Mouse (Mus musculus): ENCODE measurements around the gene Lif. TPM values are rescaled to one million over a fixed set of nuclear protein-coding genes. Genes with fewer than 3 reads are reported as not detected.

Lif gene
- polyA plus RNA-seq, 1 experiment from 2014 or later, result 0.32 TPM

- Histone ChIP-seq H3K4me1 (no peaks in the 10 kb centered on the region), H3K27ac (replicated peaks) (no peak overlapping the region), H3K9ac (no peak overlapping the region), H3K27me3 (no peaks in the 10 kb centered on the region), H3K9me3 (replicated peaks) (no peaks in the 10 kb centered on the region), H3K36me3 (no peaks in the 10 kb centered on the region), H3K4me2 (replicated peaks) (no peak overlapping the region), H3K4me3 (replicated peaks) (no peak overlapping the region)
- ATAC-seq (ENCODE audit: insufficient number of reproducible peaks, low FRiP score, low TSS enrichment, low read depth), result no peak
- WGBS, result 85% methylated on average over 6 of the region's 6 CpGs
Measured at GRCm38 (mm10) chr11:4235052-4235655, 22.2 kb upstream of the Lif start.

- 67% methylated on average over 16 of the region's 16 CpGs for WGBS
- ATAC-seq (ENCODE audit: insufficient number of reproducible peaks, low FRiP score, low TSS enrichment, low read depth), result no peak
Measured at GRCm38 (mm10) chr11:4235665-4236545, 21.5 kb upstream of the Lif start, which contains the start of gene Osm. Gene Osm (plus strand): TSS chr11:4236420.

GRCm38 (mm10) chr11:4236546-4237067, 20.8 kb upstream of the Lif start:
- Histone ChIP-seq H3K4me1 (no peaks in the 10 kb centered on the region), H3K4me2 (replicated peaks) (no peak overlapping the region), H3K27me3 (no peaks in the 10 kb centered on the region), H3K9me3 (replicated peaks) (no peaks in the 10 kb centered on the region), H3K36me3 (no peaks in the 10 kb centered on the region), H3K9ac (no peak overlapping the region), H3K27ac (replicated peaks) (no peak overlapping the region), H3K4me3 (replicated peaks) (no peak overlapping the region)
- 88% methylated on average over 19 of the region's 21 CpGs for WGBS
- ATAC-seq (ENCODE audit: insufficient number of reproducible peaks, low FRiP score, low TSS enrichment, low read depth), result no peak

More at GRCm38 (mm10) chr11:4235665-4236545, 21.5 kb upstream of the Lif start, which contains the start of gene Osm:
- Histone ChIP-seq H3K27ac (replicated peaks) (no peak within 1 kb of the TSS), H3K9me3 (replicated peaks) (no peaks in the 10 kb centered on the region), H3K4me3 (replicated peaks) (no peak within 1 kb of the TSS), H3K4me1 (no peaks in the 10 kb centered on the region), H3K9ac (no peak within 1 kb of the TSS), H3K4me2 (replicated peaks) (no peak within 1 kb of the TSS), H3K36me3 (no peaks in the 10 kb centered on the region), H3K27me3 (no peaks in the 10 kb centered on the region)

GRCm38 (mm10) chr11:4237389-4237912, 19.9 kb upstream of the Lif start:
- Histone ChIP-seq H3K27me3 (no peaks in the 10 kb centered on the region), H3K9ac (no peak overlapping the region), H3K27ac (replicated peaks) (no peak overlapping the region), H3K4me3 (replicated peaks) (no peak overlapping the region), H3K4me1 (no peaks in the 10 kb centered on the region), H3K9me3 (replicated peaks) (no peaks in the 10 kb centered on the region), H3K36me3 (no peaks in the 10 kb centered on the region), H3K4me2 (replicated peaks) (no peak overlapping the region)
- 74% methylated on average over 18 of the region's 18 CpGs for WGBS
- no peak for ATAC-seq (ENCODE audit: insufficient number of reproducible peaks, low FRiP score, low TSS enrichment, low read depth)

- Histone ChIP-seq H3K9ac (no peak overlapping the region), H3K4me2 (replicated peaks) (no peak overlapping the region), H3K4me3 (replicated peaks) (no peak overlapping the region), H3K4me1 (no peaks in the 10 kb centered on the region), H3K27me3 (no peaks in the 10 kb centered on the region), H3K36me3 (no peaks in the 10 kb centered on the region), H3K27ac (replicated peaks) (no peak overlapping the region), H3K9me3 (replicated peaks) (no peaks in the 10 kb centered on the region)
- WGBS, result 88% methylated on average over 6 of the region's 6 CpGs
- no peak for ATAC-seq (ENCODE audit: insufficient number of reproducible peaks, low FRiP score, low TSS enrichment, low read depth)
Measured at GRCm38 (mm10) chr11:4238167-4238566, 19.2 kb upstream of the Lif start.

GRCm38 (mm10) chr11:4239691-4240090, 17.7 kb upstream of the Lif start:
- Histone ChIP-seq H3K9me3 (replicated peaks) (no peaks in the 10 kb centered on the region), H3K36me3 (no peaks in the 10 kb centered on the region), H3K27me3 (no peaks in the 10 kb centered on the region), H3K4me3 (replicated peaks) (no peak overlapping the region), H3K4me1 (no peaks in the 10 kb centered on the region), H3K4me2 (replicated peaks) (no peak overlapping the region), H3K9ac (no peak overlapping the region), H3K27ac (replicated peaks) (no peak overlapping the region)
- ATAC-seq (ENCODE audit: insufficient number of reproducible peaks, low FRiP score, low TSS enrichment, low read depth), result no peak
- WGBS, result 85% methylated on average over 23 of the region's 23 CpGs

- H3K9me3 ChIP-seq (replicated peaks), result no peaks in the 10 kb centered on the region
- 63% methylated on average over 7 of the region's 7 CpGs for WGBS
- ATAC-seq (ENCODE audit: insufficient number of reproducible peaks, low FRiP score, low TSS enrichment, low read depth), result no peak
Measured at GRCm38 (mm10) chr11:4240151-4240550, 17.2 kb upstream of the Lif start.

GRCm38 (mm10) chr11:4241180-4241579, 16.2 kb upstream of the Lif start:
- Histone ChIP-seq H3K27me3 (no peaks in the 10 kb centered on the region), H3K9me3 (replicated peaks) (no peaks in the 10 kb centered on the region), H3K4me3 (replicated peaks) (no peak overlapping the region), H3K36me3 (no peaks in the 10 kb centered on the region), H3K4me1 (no peaks in the 10 kb centered on the region), H3K4me2 (replicated peaks) (no peak overlapping the region), H3K9ac (no peak overlapping the region), H3K27ac (replicated peaks) (no peak overlapping the region)
- ATAC-seq (ENCODE audit: insufficient number of reproducible peaks, low FRiP score, low TSS enrichment, low read depth), result no peak
- WGBS, result 76% methylated on average over 4 of the region's 4 CpGs

More at GRCm38 (mm10) chr11:4240151-4240550, 17.2 kb upstream of the Lif start:
- Histone ChIP-seq H3K36me3 (no peaks in the 10 kb centered on the region), H3K9ac (no peak overlapping the region), H3K4me2 (replicated peaks) (no peak overlapping the region), H3K4me3 (replicated peaks) (no peak overlapping the region), H3K27ac (replicated peaks) (no peak overlapping the region), H3K4me1 (no peaks in the 10 kb centered on the region), H3K27me3 (no peaks in the 10 kb centered on the region)

GRCm38 (mm10) chr11:4246126-4246525, 11.2 kb upstream of the Lif start:
- H3K4me3 ChIP-seq (replicated peaks), result no peak overlapping the region
- WGBS, result 50% methylated on average over 6 of the region's 6 CpGs
- H3K4me1 ChIP-seq, result no peaks in the 10 kb centered on the region
- no peaks in the 10 kb centered on the region for H3K36me3 ChIP-seq
- no peak overlapping the region for H3K27ac ChIP-seq (replicated peaks)
- ATAC-seq (ENCODE audit: insufficient number of reproducible peaks, low FRiP score, low TSS enrichment, low read depth), result no peak
- H3K9me3 ChIP-seq (replicated peaks), result no peaks in the 10 kb centered on the region
- no peak overlapping the region for H3K4me2 ChIP-seq (replicated peaks)
- H3K27me3 ChIP-seq, result no peaks in the 10 kb centered on the region
- H3K9ac ChIP-seq, result no peak overlapping the region

- H3K9ac ChIP-seq, result no peak overlapping the region
- no peaks in the 10 kb centered on the region for H3K36me3 ChIP-seq
- no peak overlapping the region for H3K4me3 ChIP-seq (replicated peaks)
- no peaks in the 10 kb centered on the region for H3K9me3 ChIP-seq (replicated peaks)
- no peaks in the 10 kb centered on the region for H3K4me1 ChIP-seq
- 48% methylated on average over 4 of the region's 4 CpGs for WGBS
- no peak overlapping the region for H3K4me2 ChIP-seq (replicated peaks)
- no peak for ATAC-seq (ENCODE audit: insufficient number of reproducible peaks, low FRiP score, low TSS enrichment, low read depth)
- H3K27me3 ChIP-seq, result no peaks in the 10 kb centered on the region
- H3K27ac ChIP-seq (replicated peaks), result no peak overlapping the region
Measured at GRCm38 (mm10) chr11:4246623-4247022, 10.7 kb upstream of the Lif start.

GRCm38 (mm10) chr11:4247201-4247959, 10.0 kb upstream of the Lif start:
- Histone ChIP-seq H3K4me1 (no peaks in the 10 kb centered on the region), H3K9ac (no peak overlapping the region), H3K4me3 (replicated peaks) (no peak overlapping the region), H3K27me3 (no peaks in the 10 kb centered on the region), H3K36me3 (no peaks in the 10 kb centered on the region), H3K9me3 (replicated peaks) (no peaks in the 10 kb centered on the region), H3K27ac (replicated peaks) (no peak overlapping the region), H3K4me2 (replicated peaks) (no peak overlapping the region)
- no peak for ATAC-seq (ENCODE audit: insufficient number of reproducible peaks, low FRiP score, low TSS enrichment, low read depth)
- WGBS, result 71% methylated on average over 14 of the region's 14 CpGs

Data from embryonic facial prominence, embryonic 15.5 days (tissue).